Mouse (Mus musculus) bone marrow, adult 2 months (tissue): ENCODE data around the gene Ldhc. TPM values are rescaled to one million over a fixed set of nuclear protein-coding genes. Genes with fewer than 3 reads are reported as not detected.

Source experiments
- H3K27ac ChIP-seq: fragments of 200-500 bp; 2 replicates; pipeline ENCODE4 v1.5.1; 2012; ENCODE audit warnings: low read depth, mild to moderate bottlenecking, control low read depth, inconsistent platforms, low read length; ENCODE audit not compliant: control insufficient read depth, poor library complexity, insufficient read depth
- H3K4me1 ChIP-seq: fragments of 200-500 bp; 2 replicates; pipeline ENCODE4 v1.6.1; 2011; ENCODE audit warnings: low read length; ENCODE audit not compliant: control insufficient read depth, insufficient read depth
- H3K4me3 ChIP-seq: fragments of 200-500 bp; replicated peaks from 2 replicates; pipeline ENCODE3; 2011; ENCODE audit warnings: mild to moderate bottlenecking, low read depth, low read length, control low read depth; ENCODE audit not compliant: control insufficient read depth
- CTCF ChIP-seq: fragments of 200-500 bp; IDR thresholded peaks from 2 replicates; pipeline ENCODE4 v1.5.1; 2011; ENCODE audit warnings: low read length, control low read depth; ENCODE audit not compliant: control insufficient read depth, insufficient read depth
- POLR2A ChIP-seq: fragments of 200-500 bp; IDR thresholded peaks from 2 replicates; pipeline ENCODE4 v1.6.1; 2011; ENCODE audit warnings: low read depth, mild to moderate bottlenecking, control low read depth, low read length, borderline replicate concordance; ENCODE audit not compliant: control insufficient read depth
- WGBS: fragments of 180-500 bp; shearing (Covaris S2); methylation state at CpG from one replicate; pipeline ENCODE4 v1.1.7; 2018; 5-methylcytosine and 5-hydroxymethylcytosine counted together
- polyA plus RNA-seq: library from polyadenylated mRNA; stranded (reverse); fragments of >200 nt; gene quantifications from 2 replicates; pipeline ENCODE4 v1.2.4, GENCODE M21; 2011; ENCODE audit warnings: low replicate concordance; ENCODE audit not compliant: missing spikeins, insufficient read depth, insufficient read length

Gene Ldhc
- polyA plus RNA-seq, 1 experiment, result 2.6 TPM

- Histone ChIP-seq H3K4me1 (peaks cover 11% of the 10 kb centered on the region), H3K4me3 (no peak overlapping the region), H3K27ac (peak overlapping the region; percentile 35; the same call in 1 of the 2 replicates)
- 32% methylated on average over 4 of the region's 4 CpGs for WGBS
- no peak for TF ChIP-seq POLR2A
- no peak for TF ChIP-seq CTCF
Measured at GRCm38 (mm10) chr7:46840326-46840725, 20.7 kb upstream of the Ldhc start.

- peak within 1 kb of the TSS; percentile 77 for H3K27ac ChIP-seq
- peaks cover 11% of the 10 kb centered on the region for H3K4me1 ChIP-seq
Measured at GRCm38 (mm10) chr7:46840787-46841525, 20.0 kb upstream of the Ldhc start, which contains the start of gene Ldha. Ldha (plus strand) TSS chr7:46841475.

GRCm38 (mm10) chr7:46842278-46842677 is 18.7 kb upstream of the Ldhc start:
- WGBS, result 69% methylated on average over 5 of the region's 5 CpGs

More at GRCm38 (mm10) chr7:46840787-46841525, 20.0 kb upstream of the Ldhc start, which contains the start of gene Ldha:
- TF ChIP-seq CTCF (no peak), POLR2A (no peak)
- 48% methylated on average over 6 of the region's 6 CpGs for WGBS
- H3K4me3 ChIP-seq, result no peak within 1 kb of the TSS

GRCm38 (mm10) chr7:46843576-46843975 is 17.4 kb upstream of the Ldhc start:
- H3K4me1 ChIP-seq, result peaks cover 10% of the 10 kb centered on the region
- TF ChIP-seq POLR2A, result no peak
- no peak for TF ChIP-seq CTCF

More at GRCm38 (mm10) chr7:46842278-46842677, 18.7 kb upstream of the Ldhc start:
- H3K27ac ChIP-seq, result peak overlapping the region; percentile 10; the same call in 1 of the 2 replicates
- peaks cover 11% of the 10 kb centered on the region for H3K4me1 ChIP-seq
- no peak overlapping the region for H3K4me3 ChIP-seq
- no peak for TF ChIP-seq POLR2A

GRCm38 (mm10) chr7:46845211-46845977 is 15.6 kb upstream of the Ldhc start:
- TF ChIP-seq CTCF (no peak), POLR2A (peak; percentile 97)
- H3K4me1 ChIP-seq, result peaks cover 6% of the 10 kb centered on the region

More at GRCm38 (mm10) chr7:46843576-46843975, 17.4 kb upstream of the Ldhc start:
- no peak overlapping the region for H3K4me3 ChIP-seq
- 86% methylated on average over 4 of the region's 4 CpGs for WGBS
- no peak overlapping the region for H3K27ac ChIP-seq

GRCm38 (mm10) chr7:46845978-46846485 is 15.0 kb upstream of the Ldhc start:
- peak; percentile 61; the same call in 1 of the 2 replicates for TF ChIP-seq POLR2A
- TF ChIP-seq CTCF, result no peak
- Histone ChIP-seq H3K27ac (peak overlapping the region; percentile 78), H3K4me3 (peak overlapping the region; percentile 85), H3K4me1 (peaks cover 3% of the 10 kb centered on the region; the same call in 1 of the 2 replicates)
- under 1% methylated on average over 36 of the region's 36 CpGs for WGBS

More at GRCm38 (mm10) chr7:46845211-46845977, 15.6 kb upstream of the Ldhc start:
- peak overlapping the region; percentile 78 for H3K27ac ChIP-seq
- under 1% methylated on average over 51 of the region's 51 CpGs for WGBS
- peak overlapping the region; percentile 85 for H3K4me3 ChIP-seq

GRCm38 (mm10) chr7:46846486-46847244 is 14.3 kb upstream of the Ldhc start:
- under 1% methylated on average over 28 of the region's 28 CpGs for WGBS
- TF ChIP-seq POLR2A (peak; percentile 38; the same call in 1 of the 2 replicates), CTCF (peak; percentile 33; the same call in 1 of the 2 replicates)
- Histone ChIP-seq H3K27ac (peak overlapping the region; percentile 78), H3K4me3 (peak overlapping the region; percentile 85), H3K4me1 (no peaks in the 10 kb centered on the region; the same call in 1 of the 2 replicates)
